Comparison of ENCODE assay signal across 9 mouse cellular contexts in the genomic region with DNA sequence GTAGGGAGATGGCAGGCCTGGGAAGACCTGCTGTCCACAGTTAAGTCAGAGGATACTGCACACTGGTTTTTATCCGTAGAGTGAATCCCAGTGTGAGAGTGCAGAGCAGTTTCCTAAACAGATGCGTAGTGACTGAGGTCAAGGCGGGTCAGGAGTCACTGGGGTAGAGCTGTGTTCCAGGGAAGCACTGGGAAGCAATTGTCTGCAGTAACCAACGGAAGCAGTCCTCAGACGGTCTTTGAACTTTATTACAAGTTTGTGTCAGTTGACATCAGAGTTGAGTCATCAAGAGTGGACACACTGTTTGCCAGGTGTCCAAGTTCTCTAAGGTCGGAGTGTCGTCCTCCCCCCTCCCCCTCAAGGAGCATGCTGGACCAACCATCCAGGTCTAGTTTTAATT. TPM values are rescaled to one million over a fixed set of nuclear protein-coding genes. Genes with fewer than 3 reads are reported as not detected.
A peak's percentile ranks its signal among the peaks of the same experiment; 100 is the strongest.
DNase-seq lines count a peak whose midpoint lies in the region; ATAC-seq lines count a peak whose summit lies in the region.
"Had no signal": no experiment of that assay in that cellular context is flagged by ENCODE, and none has a peak within 500 bp of the region (broad histone marks: within the 10 kb centered on the region; RNA-seq: fewer than 3 reads in every experiment).

No protein-coding gene starts in this region.

- no peak overlapping the region for H3K27ac ChIP-seq in heart, embryonic 12.5 days (ENCODE audit: poor library complexity, severe bottlenecking)
- H3K27ac ChIP-seq in embryonic facial prominence, embryonic 10.5 days (replicated peaks): no peak overlapping the region
- H3K27ac ChIP-seq in hindbrain, embryonic 13.5 days: no peak overlapping the region
- no peak overlapping the region for H3K27ac ChIP-seq in midbrain, embryonic 16.5 days (ENCODE audit: low read length)
- H3K27ac ChIP-seq: liver, embryonic 15.5 days had no signal

- H3K4me2 ChIP-seq in heart, embryonic 12.5 days: peak overlapping the region; percentile 22; the same call in 1 of the 2 replicates
- peak overlapping the region; percentile 89 for H3K4me2 ChIP-seq in hindbrain, embryonic 13.5 days
- peak overlapping the region; percentile 90 for H3K4me2 ChIP-seq in midbrain, embryonic 16.5 days (ENCODE audit: low read length)
- H3K4me2 ChIP-seq: liver, embryonic 15.5 days had no signal

- H3K4me1 ChIP-seq in heart, embryonic 12.5 days (replicated peaks): peaks cover 42% of the 10 kb centered on the region
- H3K4me1 ChIP-seq in embryonic facial prominence, embryonic 10.5 days: peaks cover 51% of the 10 kb centered on the region
- peaks cover 77% of the 10 kb centered on the region for H3K4me1 ChIP-seq in hindbrain, embryonic 13.5 days (replicated peaks)
- peaks cover 70% of the 10 kb centered on the region for H3K4me1 ChIP-seq in midbrain, embryonic 16.5 days (ENCODE audit: control insufficient read depth, insufficient read depth, low read length)

- H3K36me3 ChIP-seq in heart, embryonic 12.5 days: peaks cover 60% of the 10 kb centered on the region
- peaks cover 89% of the 10 kb centered on the region for H3K36me3 ChIP-seq in embryonic facial prominence, embryonic 10.5 days (replicated peaks)
- peaks cover 55% of the 10 kb centered on the region for H3K36me3 ChIP-seq in hindbrain, embryonic 13.5 days
- peaks cover 17% of the 10 kb centered on the region for H3K36me3 ChIP-seq in midbrain, embryonic 16.5 days (ENCODE audit: control insufficient read depth, insufficient read depth, low read length)
- H3K36me3 ChIP-seq: liver, embryonic 15.5 days had no signal

- no peak overlapping the region for H3K9ac ChIP-seq in heart, embryonic 12.5 days
- peak overlapping the region; percentile 67 for H3K9ac ChIP-seq in hindbrain, embryonic 13.5 days
- H3K9ac ChIP-seq in midbrain, embryonic 16.5 days (ENCODE audit: low read depth, low read length): peak overlapping the region; percentile 57; the same call in 1 of the 2 replicates
- H3K9ac ChIP-seq: liver, embryonic 15.5 days had no signal

- 55% methylated on average over 7 of the region's 7 CpGs for whole genome bisulfite sequencing in heart, embryonic 12.5 days
- WGBS in embryonic facial prominence, embryonic 10.5 days: 44% methylated on average over 7 of the region's 7 CpGs
- WGBS in hindbrain, embryonic 13.5 days: 25% methylated on average over 7 of the region's 7 CpGs
- WGBS in midbrain, embryonic 16.5 days: 28% methylated on average over 7 of the region's 7 CpGs

- H3K9me3 ChIP-seq in heart, embryonic 12.5 days (replicated peaks): no peaks in the 10 kb centered on the region
- H3K9me3 ChIP-seq in embryonic facial prominence, embryonic 10.5 days: no peaks in the 10 kb centered on the region
- H3K9me3 ChIP-seq in hindbrain, embryonic 13.5 days: no peaks in the 10 kb centered on the region
- H3K9me3 ChIP-seq in midbrain, embryonic 16.5 days (replicated peaks; ENCODE audit: control insufficient read depth, low read length, poor library complexity, severe bottlenecking): no peaks in the 10 kb centered on the region
- H3K9me3 ChIP-seq: liver, embryonic 15.5 days had no signal

- ATAC-seq in heart, embryonic 12.5 days (ENCODE audit: insufficient number of reproducible peaks, low FRiP score): no peak
- ATAC-seq in hindbrain, embryonic 13.5 days (ENCODE audit: low FRiP score): no peak
- ATAC-seq in midbrain, embryonic 16.5 days: no peak

- H3K4me3 ChIP-seq in heart, embryonic 12.5 days: no peak overlapping the region
- H3K4me3 ChIP-seq in embryonic facial prominence, embryonic 10.5 days: peak overlapping the region; percentile 47
- peak overlapping the region; percentile 43 for H3K4me3 ChIP-seq in hindbrain, embryonic 13.5 days
- H3K4me3 ChIP-seq in midbrain, embryonic 16.5 days (ENCODE audit: low read depth, low read length): peak overlapping the region; percentile 38
- H3K4me3 ChIP-seq: liver, embryonic 15.5 days had no signal

- no peaks in the 10 kb centered on the region for H3K27me3 ChIP-seq in heart, embryonic 12.5 days (replicated peaks)
- H3K27me3 ChIP-seq in embryonic facial prominence, embryonic 10.5 days (replicated peaks; ENCODE audit: low read depth, poor library complexity, severe bottlenecking): no peaks in the 10 kb centered on the region
- H3K27me3 ChIP-seq in hindbrain, embryonic 13.5 days: no peaks in the 10 kb centered on the region
- H3K27me3 ChIP-seq in midbrain, embryonic 16.5 days (ENCODE audit: control insufficient read depth, insufficient read depth, low read depth, low read length): no peaks in the 10 kb centered on the region

- DNase-seq in heart, adult 9 months (ENCODE audit: low spot score in 2 of 2): no peak
- peak; percentile 25 for DNase-seq in embryonic facial prominence, embryonic 10.5 days (ENCODE audit: low spot score)
- DNase-seq in urinary bladder, postnatal 14 days (ENCODE audit: low spot score): no peak
- DNase-seq in gastrocnemius, adult 8-10 months (ENCODE audit: low spot score in 2 of 2): no peak
- no peak for DNase-seq in cerebellum, postnatal 10 days

RNA-seq across cellular contexts. Expression of a gene that starts 6.0 kb away (rescaled TPM):
- polyA plus RNA-seq in heart, embryonic 12.5 days (2016; fragmentation: Nextera tagmentation; extraction: Ambion mirVana): 313 and 323 TPM in 2 replicates
- polyA plus RNA-seq in embryonic facial prominence, embryonic 10.5 days (2016; fragmentation: Nextera tagmentation; extraction: Ambion mirVana): 300 and 325 TPM in 2 replicates
- polyA plus RNA-seq in hindbrain, embryonic 13.5 days (2015; fragmentation: Nextera tagmentation; extraction: Ambion mirVana): 674 and 689 TPM in 2 replicates
- polyA plus RNA-seq in midbrain, embryonic 16.5 days (2015; fragmentation: Nextera tagmentation; extraction: Ambion mirVana): 738 and 762 TPM in 2 replicates
- 100 to 1,000 TPM; 102 to 145 (median 124) TPM for total RNA-seq in gastrocnemius, adult 8-10 months (2022)

Comparison
In these comparisons a context has a peak if more than half of its experiments do, and no peak if none do; other contexts are left out.
1. H3K4me2 ChIP-seq: peak in every context shown above with its lines; median percentile 90 in midbrain, embryonic 16.5 days; 89 in hindbrain, embryonic 13.5 days; 22 in heart, embryonic 12.5 days.